Mouse (Mus musculus) lung, postnatal 0 days (tissue): Measurements from ENCODE around the gene Mob3a.

Experiments
- CTCF ChIP-seq: IDR thresholded peaks from 2 replicates; pipeline ENCODE4 v1.5.1; 2016; ENCODE audit warnings: antibody characterized with exemption, mild to moderate bottlenecking
- EP300 ChIP-seq: IDR thresholded peaks from 2 replicates; pipeline ENCODE4 v1.6.1; 2016; ENCODE audit warnings: antibody characterized with exemption, mild to moderate bottlenecking, control low read depth

- no peak for TF ChIP-seq CTCF
- no peak for TF ChIP-seq EP300
Measured at GRCm38 (mm10) chr10:80654866-80655265, 46.9 kb downstream of the Mob3a start.
